Mouse (Mus musculus): Measurements from ENCODE around the gene Pin1. TPM values are rescaled to one million over a fixed set of nuclear protein-coding genes. Genes with fewer than 3 reads are reported as not detected.
A peak's percentile ranks its signal among the peaks of the same experiment; 100 is the strongest.
"Not testable (repeated sequence)": the region's sequence is repeated elsewhere in the genome, so short reads cannot be mapped to it uniquely, and the experiment has no call there.

Pin1 gene
- polyA plus RNA-seq (2015; fragmentation: Nextera tagmentation; extraction: Ambion mirVana): 62.4 and 64.9 TPM in 2 replicates

- under 1% methylated on average over 45 of the region's 45 CpGs for WGBS
- H3K36me3 ChIP-seq: peaks cover 40% of the 10 kb centered on the region
- H3K4me2 ChIP-seq (replicated peaks): peak within 1 kb of the TSS; percentile 79
- H3K9me3 ChIP-seq: no peaks in the 10 kb centered on the region
- H3K4me1 ChIP-seq: peaks cover 38% of the 10 kb centered on the region
- H3K4me3 ChIP-seq: peak within 1 kb of the TSS; percentile 93
- peak within 1 kb of the TSS; percentile 58; the same call in 1 of the 2 replicates for H3K27ac ChIP-seq (replicated peaks)
- H3K9ac ChIP-seq (replicated peaks): peak within 1 kb of the TSS; percentile 65
- no peaks in the 10 kb centered on the region for H3K27me3 ChIP-seq
- peak; percentile 99 for ATAC-seq (replicated peaks)
These were observed at the start of gene Pin1 for GRCm38 (mm10) chr9:20651602-20652259. Gene Pin1, plus strand, starts transcription at chr9:20652095.

GRCm38 (mm10) chr9:20606269-20606668, 45.6 kb upstream of the Pin1 start:
- H3K27ac ChIP-seq (replicated peaks): no peak overlapping the region; the same call in 1 of the 2 replicates

GRCm38 (mm10) chr9:20607100-20607974, 44.6 kb upstream of the Pin1 start:
- H3K36me3 ChIP-seq: peaks cover 8% of the 10 kb centered on the region; the same call in 1 of the 2 replicates
- peak; percentile 89 for ATAC-seq (replicated peaks)

More at GRCm38 (mm10) chr9:20606269-20606668, 45.6 kb upstream of the Pin1 start:
- Histone ChIP-seq H3K4me2 (replicated peaks) (peak overlapping the region; percentile 68), H3K36me3 (peaks cover 12% of the 10 kb centered on the region), H3K9ac (replicated peaks) (no peak overlapping the region), H3K27me3 (no peaks in the 10 kb centered on the region), H3K4me3 (peak overlapping the region; percentile 80), H3K9me3 (no peaks in the 10 kb centered on the region), H3K4me1 (peaks cover 12% of the 10 kb centered on the region)
- WGBS: 94% methylated on average over 1 of the region's 1 CpGs
- no peak for ATAC-seq (replicated peaks)

GRCm38 (mm10) chr9:20609831-20610464, 41.9 kb upstream of the Pin1 start:
- Histone ChIP-seq H3K4me3 (no peak overlapping the region), H3K4me1 (peaks cover 12% of the 10 kb centered on the region), H3K36me3 (0 out of 2 replicates have a peak, but pooled peaks cover 6% of the 10 kb centered on the region), H3K9ac (replicated peaks) (no peak overlapping the region), H3K9me3 (no peaks in the 10 kb centered on the region), H3K27ac (replicated peaks) (no peak overlapping the region), H3K4me2 (replicated peaks) (no peak overlapping the region), H3K27me3 (no peaks in the 10 kb centered on the region)
- ATAC-seq (replicated peaks): no peak
- WGBS: 91% methylated on average over 5 of the region's 5 CpGs

More at GRCm38 (mm10) chr9:20607100-20607974, 44.6 kb upstream of the Pin1 start:
- no peaks in the 10 kb centered on the region for H3K9me3 ChIP-seq
- H3K4me2 ChIP-seq (replicated peaks): peak overlapping the region; percentile 68
- no peaks in the 10 kb centered on the region for H3K27me3 ChIP-seq
- peak overlapping the region; percentile 99 for H3K27ac ChIP-seq (replicated peaks)
- H3K9ac ChIP-seq (replicated peaks): peak overlapping the region; percentile 93
- WGBS: under 1% methylated on average over 57 of the region's 57 CpGs
- peaks cover 12% of the 10 kb centered on the region for H3K4me1 ChIP-seq
- peak overlapping the region; percentile 80 for H3K4me3 ChIP-seq

- H3K36me3 ChIP-seq: 0 out of 2 replicates have a peak, but pooled peaks cover 6% of the 10 kb centered on the region
- 78% methylated on average over 5 of the region's 5 CpGs for WGBS
- H3K9ac ChIP-seq (replicated peaks): no peak overlapping the region
- H3K27me3 ChIP-seq: no peaks in the 10 kb centered on the region
- H3K27ac ChIP-seq (replicated peaks): no peak overlapping the region
- H3K4me2 ChIP-seq (replicated peaks): no peak overlapping the region
- no peaks in the 10 kb centered on the region for H3K9me3 ChIP-seq
- no peak for ATAC-seq (replicated peaks)
- peaks cover 5% of the 10 kb centered on the region; the same call in 1 of the 2 replicates for H3K4me1 ChIP-seq
- H3K4me3 ChIP-seq: no peak overlapping the region
These were observed 39.9 kb upstream of the Pin1 start for GRCm38 (mm10) chr9:20611976-20612375.

- Histone ChIP-seq H3K4me1 (no peaks in the 10 kb centered on the region), H3K27ac (replicated peaks) (no peak overlapping the region), H3K9me3 (no peaks in the 10 kb centered on the region), H3K27me3 (no peaks in the 10 kb centered on the region), H3K4me2 (replicated peaks) (no peak overlapping the region), H3K9ac (replicated peaks) (no peak overlapping the region), H3K4me3 (no peak overlapping the region), H3K36me3 (no peaks in the 10 kb centered on the region)
- ATAC-seq (replicated peaks): no peak
- WGBS: 82% methylated on average over 2 of the region's 2 CpGs
These were observed 35.2 kb upstream of the Pin1 start for GRCm38 (mm10) chr9:20616685-20617084.

GRCm38 (mm10) chr9:20631332-20631731, 20.6 kb upstream of the Pin1 start:
- Histone ChIP-seq H3K27ac (replicated peaks) (no peak overlapping the region), H3K36me3 (no peaks in the 10 kb centered on the region), H3K9ac (replicated peaks) (no peak overlapping the region), H3K4me2 (replicated peaks) (no peak overlapping the region), H3K4me1 (no peaks in the 10 kb centered on the region), H3K9me3 (no peaks in the 10 kb centered on the region), H3K27me3 (no peaks in the 10 kb centered on the region), H3K4me3 (no peak overlapping the region)
- WGBS: 97% methylated on average over 2 of the region's 2 CpGs
- ATAC-seq (replicated peaks): no peak

GRCm38 (mm10) chr9:20635676-20636075, 16.2 kb upstream of the Pin1 start:
- H3K4me1 ChIP-seq; H3K4me2 ChIP-seq (replicated peaks); ATAC-seq (replicated peaks); H3K4me3 ChIP-seq; H3K27ac ChIP-seq (replicated peaks); H3K9ac ChIP-seq (replicated peaks); H3K27me3 ChIP-seq; H3K9me3 ChIP-seq: not testable (repeated sequence)
- H3K36me3 ChIP-seq: peaks cover 14% of the 10 kb centered on the region
- 94% methylated on average over 8 of the region's 8 CpGs for WGBS

GRCm38 (mm10) chr9:20636256-20636655, 15.6 kb upstream of the Pin1 start:
- ATAC-seq (replicated peaks): no peak
- peaks cover 7% of the 10 kb centered on the region for H3K4me1 ChIP-seq
- H3K4me3 ChIP-seq: no peak overlapping the region
- WGBS: 90% methylated on average over 3 of the region's 3 CpGs
- H3K27me3 ChIP-seq: no peaks in the 10 kb centered on the region
- no peaks in the 10 kb centered on the region for H3K9me3 ChIP-seq
- no peak overlapping the region for H3K27ac ChIP-seq (replicated peaks)
- peaks cover 14% of the 10 kb centered on the region for H3K36me3 ChIP-seq
- H3K4me2 ChIP-seq (replicated peaks): no peak overlapping the region
- no peak overlapping the region for H3K9ac ChIP-seq (replicated peaks)

- peaks cover 13% of the 10 kb centered on the region for H3K4me1 ChIP-seq
- no peaks in the 10 kb centered on the region for H3K27me3 ChIP-seq
- H3K4me3 ChIP-seq: no peak overlapping the region
- no peak for ATAC-seq (replicated peaks)
- H3K36me3 ChIP-seq: peaks cover 14% of the 10 kb centered on the region
- WGBS: 86% methylated on average over 2 of the region's 2 CpGs
- no peak overlapping the region for H3K27ac ChIP-seq (replicated peaks)
- no peaks in the 10 kb centered on the region for H3K9me3 ChIP-seq
- H3K4me2 ChIP-seq (replicated peaks): no peak overlapping the region
- no peak overlapping the region for H3K9ac ChIP-seq (replicated peaks)
These were observed 15.1 kb upstream of the Pin1 start for GRCm38 (mm10) chr9:20636790-20637189.

- Histone ChIP-seq H3K27ac (replicated peaks) (no peak overlapping the region), H3K9me3 (no peaks in the 10 kb centered on the region), H3K9ac (replicated peaks) (no peak overlapping the region), H3K4me3 (no peak overlapping the region), H3K27me3 (no peaks in the 10 kb centered on the region), H3K4me1 (peaks cover 27% of the 10 kb centered on the region), H3K36me3 (peaks cover 14% of the 10 kb centered on the region), H3K4me2 (replicated peaks) (no peak overlapping the region)
- WGBS: 97% methylated on average over 19 of the region's 19 CpGs
- ATAC-seq (replicated peaks): no peak
These were observed 13.3 kb upstream of the Pin1 start for GRCm38 (mm10) chr9:20638552-20638951.

GRCm38 (mm10) chr9:20639486-20639885, 12.4 kb upstream of the Pin1 start:
- H3K36me3 ChIP-seq: peaks cover 14% of the 10 kb centered on the region
- no peak overlapping the region for H3K9ac ChIP-seq (replicated peaks)
- H3K27me3 ChIP-seq: no peaks in the 10 kb centered on the region
- WGBS: 94% methylated on average over 4 of the region's 4 CpGs
- H3K4me2 ChIP-seq (replicated peaks): no peak overlapping the region
- peaks cover 32% of the 10 kb centered on the region for H3K4me1 ChIP-seq
- no peaks in the 10 kb centered on the region for H3K9me3 ChIP-seq
- no peak for ATAC-seq (replicated peaks)
- no peak overlapping the region for H3K27ac ChIP-seq (replicated peaks)
- H3K4me3 ChIP-seq: no peak overlapping the region
